Mouse (Mus musculus) bone marrow macrophage, adult 2 months (primary cell): ENCODE data around the gene Mapk8.
"Not testable (repeated sequence)": the region's sequence is repeated elsewhere in the genome, so short reads cannot be mapped to it uniquely, and the experiment has no call there.

Experiments used
- CTCF ChIP-seq: IDR thresholded peaks from 2 replicates; pipeline ENCODE4 v1.5.1; 2012; ENCODE audit warnings: low read depth, mild to moderate bottlenecking, low read length, moderate library complexity
- POLR2A ChIP-seq: IDR thresholded peaks from 2 replicates; pipeline ENCODE4 v1.6.1; 2012; ENCODE audit warnings: mild to moderate bottlenecking, low read depth, low read length, borderline replicate concordance

DNA sequence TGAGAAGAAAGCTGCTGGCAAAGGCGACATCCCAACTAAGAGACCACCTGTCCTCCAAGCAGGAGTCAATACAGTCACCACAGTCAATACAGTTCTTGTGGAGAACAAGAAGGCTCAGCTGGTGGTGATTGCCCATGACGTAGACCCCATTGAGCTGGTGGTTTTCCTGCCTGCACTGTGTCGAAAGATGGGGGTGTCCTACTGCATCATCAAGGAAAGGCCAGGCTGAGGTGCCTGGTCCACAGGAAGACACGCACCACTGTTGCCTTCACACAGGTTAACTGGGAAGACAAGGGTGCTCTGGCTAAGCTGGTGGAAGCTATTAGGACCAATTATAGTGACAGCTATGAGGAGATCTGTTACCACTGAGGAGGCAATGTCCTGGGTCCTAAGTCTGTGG is 14.5 kb downstream of the Mapk8 start:
- not testable (repeated sequence) for TF ChIP-seq POLR2A, CTCF
